Mouse (Mus musculus): ENCODE data around the gene Rnf223.

- TF ChIP-seq GATA1 (IDR thresholded peaks at IDR 0.05; ENCODE audit: borderline replicate concordance, low read length) = no peak
- TF ChIP-seq FLI1 (IDR thresholded peaks at IDR 0.05; ENCODE audit: low read length) = no peak
These were observed 36.2 kb downstream of the Rnf223 start for GRCm38 (mm10) chr4:156166477-156166876.

Measured in megakaryocyte, embryonic 14.5 days (primary cell).